Mouse (Mus musculus) forebrain, embryonic 13.5 days (tissue): ENCODE data around the gene Acap1. TPM values are rescaled to one million over a fixed set of nuclear protein-coding genes. Genes with fewer than 3 reads are reported as not detected.
"Not testable (repeated sequence)": the region's sequence is repeated elsewhere in the genome, so short reads cannot be mapped to it uniquely, and the experiment has no call there.

Experiments
- ATAC-seq: fragments of 200-750 bp; cut with Nextera tagmentation; 2 replicates; pipeline ENCODE4 v1.8.0; 2017
- H3K27ac ChIP-seq: fragments of 300-500 bp; sonication (generic); 2 replicates; pipeline ENCODE4 v1.5.1; 2015; ENCODE audit warnings: inconsistent platforms, mild to moderate bottlenecking, moderate library complexity
- H3K27me3 ChIP-seq: fragments of 300-500 bp; sonication (generic); 2 replicates; pipeline ENCODE4 v1.6.1; 2015; ENCODE audit warnings: mild to moderate bottlenecking, inconsistent platforms
- H3K36me3 ChIP-seq: fragments of 300-500 bp; sonication (generic); 2 replicates; pipeline ENCODE4 v1.6.1; 2015; ENCODE audit warnings: mild to moderate bottlenecking, inconsistent platforms; ENCODE audit not compliant: poor library complexity, severe bottlenecking
- H3K4me1 ChIP-seq: fragments of 300-500 bp; sonication (generic); 2 replicates; pipeline ENCODE4 v1.6.1; 2015; ENCODE audit warnings: inconsistent platforms
- H3K4me2 ChIP-seq: fragments of 300-500 bp; sonication (generic); 2 replicates; pipeline ENCODE4 v1.6.1; 2015; ENCODE audit warnings: inconsistent platforms, mild to moderate bottlenecking, moderate library complexity
- H3K4me3 ChIP-seq: fragments of 300-500 bp; sonication (generic); 2 replicates; pipeline ENCODE4 v1.5.1; 2015; ENCODE audit warnings: mild to moderate bottlenecking, inconsistent platforms
- H3K9ac ChIP-seq: fragments of 300-500 bp; sonication (generic); 2 replicates; pipeline ENCODE4 v1.6.1; 2015; ENCODE audit warnings: mild to moderate bottlenecking, inconsistent platforms
- H3K9me3 ChIP-seq: fragments of 300-500 bp; sonication (generic); replicated peaks from 2 replicates; pipeline ENCODE4 v1.6.1; 2016; ENCODE audit warnings: inconsistent platforms
- WGBS: fragments of 180-500 bp; shearing (Covaris S2); methylation state at CpG from one replicate; pipeline ENCODE4 v1.1.7; 2015; 5-methylcytosine and 5-hydroxymethylcytosine counted together
- polyA plus RNA-seq: library from polyadenylated mRNA; unstranded; fragments of >200 nt; fragmentation: Nextera tagmentation; extraction: Ambion mirVana; gene quantifications from 2 replicates; pipeline ENCODE4 v1.2.1, GENCODE M21; 2015

Gene Acap1
- polyA plus RNA-seq, 1 experiment from 2014 or later = 0.28 TPM

DNA sequence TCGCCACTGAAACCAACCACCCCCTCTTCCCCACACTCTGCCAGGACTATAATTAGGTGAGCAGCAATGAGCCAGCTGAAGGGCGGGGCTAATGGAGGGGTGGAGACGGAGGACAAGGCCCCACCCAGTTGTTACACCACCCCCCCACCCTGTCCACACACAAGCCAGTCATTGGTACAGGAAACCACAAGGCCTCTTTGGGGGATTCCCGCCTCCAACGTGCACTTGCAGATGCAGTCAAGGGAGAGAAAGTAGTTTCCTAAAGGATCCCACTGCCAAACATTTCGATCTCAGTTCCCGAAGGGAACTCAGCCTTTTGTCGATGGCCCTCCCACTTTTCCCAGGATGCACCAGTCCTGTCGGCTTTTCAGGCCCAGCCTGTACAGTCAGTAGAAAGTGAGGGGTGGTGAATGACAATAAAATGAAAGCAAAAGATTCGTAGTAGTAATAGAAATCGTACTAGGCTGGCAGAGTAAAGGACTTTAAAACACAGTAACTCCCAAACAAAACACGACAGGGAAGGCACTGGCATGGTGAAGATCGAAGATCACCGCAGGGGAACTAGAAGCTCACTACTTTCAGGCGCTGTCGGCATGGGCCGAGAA is 24.4 kb upstream of the Acap1 start:
- WGBS = 1% methylated on average over 17 of the region's 17 CpGs
- Histone ChIP-seq H3K27ac (peak overlapping the region; percentile 92), H3K9ac (peak overlapping the region; percentile 97), H3K4me1 (peaks cover 39% of the 10 kb centered on the region), H3K27me3 (no peaks in the 10 kb centered on the region), H3K36me3 (peaks cover 45% of the 10 kb centered on the region), H3K4me2 (peak overlapping the region; percentile 90), H3K9me3 (no peaks in the 10 kb centered on the region), H3K4me3 (peak overlapping the region; percentile 92)
- no peak for ATAC-seq

DNA sequence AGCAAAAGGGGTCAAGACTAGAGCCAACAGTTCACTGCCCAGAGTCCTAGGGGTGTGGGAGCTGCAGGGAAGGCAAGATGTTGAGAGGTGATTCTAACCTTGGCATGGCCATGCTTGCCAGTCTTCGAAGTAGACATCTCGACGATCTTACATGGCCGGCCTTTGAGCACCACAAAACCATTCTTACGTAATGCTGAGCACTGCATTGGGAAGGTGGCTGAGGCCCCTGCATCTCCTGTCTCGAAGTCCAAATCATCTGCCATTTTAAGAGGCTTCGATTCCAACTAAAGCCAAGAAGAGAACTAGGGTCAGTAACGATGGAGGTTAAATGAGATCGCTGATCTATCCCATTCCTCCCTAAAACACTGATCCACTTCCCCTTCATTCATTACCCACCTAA is 23.7 kb upstream of the Acap1 start:
- Histone ChIP-seq H3K27ac (peak overlapping the region; percentile 92), H3K36me3 (peaks cover 45% of the 10 kb centered on the region), H3K9me3 (no peaks in the 10 kb centered on the region), H3K9ac (peak overlapping the region; percentile 97), H3K4me3 (peak overlapping the region; percentile 92), H3K4me2 (peak overlapping the region; percentile 90), H3K4me1 (peaks cover 45% of the 10 kb centered on the region), H3K27me3 (no peaks in the 10 kb centered on the region)
- ATAC-seq = no peak
- WGBS = 81% methylated on average over 9 of the region's 9 CpGs

DNA sequence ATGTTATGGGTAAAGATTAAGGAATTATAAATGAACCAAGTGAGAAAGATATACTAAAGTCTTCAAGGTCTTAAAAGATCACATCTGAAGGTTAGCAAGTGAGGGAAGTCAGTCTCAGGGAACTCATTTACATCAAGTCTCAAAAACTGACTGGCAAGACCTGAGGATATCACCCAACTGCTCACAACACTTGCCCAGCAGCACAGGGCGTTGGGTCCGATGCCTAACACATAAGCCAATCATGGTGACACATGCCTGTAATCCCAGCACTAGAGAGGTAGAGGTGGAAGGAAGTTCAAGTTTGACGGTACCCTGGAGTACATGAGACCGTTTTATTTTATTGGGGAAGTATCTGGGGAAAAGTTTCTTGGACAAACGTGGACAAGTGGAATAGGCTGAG is 22.8 kb upstream of the Acap1 start:
- Histone ChIP-seq H3K27me3 (no peaks in the 10 kb centered on the region), H3K4me1 (peaks cover 51% of the 10 kb centered on the region)
- ATAC-seq = no peak

DNA sequence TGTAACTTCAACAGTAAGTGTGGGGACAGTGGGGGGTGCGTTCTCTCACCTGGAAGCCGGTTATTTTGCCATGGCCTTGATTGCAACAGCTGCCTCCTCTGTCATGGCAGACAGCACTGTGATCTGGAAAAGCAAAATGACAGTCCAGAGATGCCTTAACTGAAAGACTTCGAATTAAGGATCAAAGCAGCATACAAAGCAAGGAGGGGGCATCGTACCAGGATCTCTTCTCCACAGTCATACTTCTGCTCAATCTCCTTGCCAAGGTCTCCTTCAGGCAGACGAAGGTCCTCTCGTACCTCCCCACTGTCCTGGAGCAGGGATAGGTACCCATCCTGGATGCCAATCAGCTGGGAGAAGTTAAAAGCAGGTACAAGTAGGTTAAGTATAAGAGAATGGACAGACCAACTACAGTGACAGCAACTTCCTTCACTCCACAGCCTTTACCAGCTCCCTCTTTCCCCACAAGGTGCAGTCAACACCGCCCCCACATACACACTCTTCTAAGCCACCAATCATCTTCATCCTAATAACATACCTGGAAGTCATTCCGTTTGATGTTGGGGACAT is 22.1 kb upstream of the Acap1 start:
- H3K9ac ChIP-seq = no peak overlapping the region
- H3K9me3 ChIP-seq = no peaks in the 10 kb centered on the region
- no peak overlapping the region for H3K27ac ChIP-seq
- ATAC-seq = no peak
- H3K4me2 ChIP-seq = no peak overlapping the region
- H3K27me3 ChIP-seq = no peaks in the 10 kb centered on the region
- 88% methylated on average over 8 of the region's 8 CpGs for WGBS
- H3K36me3 ChIP-seq = peaks cover 56% of the 10 kb centered on the region
- H3K4me1 ChIP-seq = peaks cover 48% of the 10 kb centered on the region
- no peak overlapping the region for H3K4me3 ChIP-seq

More for the DNA sequence above, 22.8 kb upstream of the Acap1 start:
- H3K9me3 ChIP-seq = no peaks in the 10 kb centered on the region
- H3K9ac ChIP-seq = no peak overlapping the region
- 86% methylated on average over 5 of the region's 5 CpGs for WGBS
- no peak overlapping the region for H3K4me2 ChIP-seq
- no peak overlapping the region for H3K4me3 ChIP-seq
- H3K36me3 ChIP-seq = peaks cover 50% of the 10 kb centered on the region
- H3K27ac ChIP-seq = no peak overlapping the region

DNA sequence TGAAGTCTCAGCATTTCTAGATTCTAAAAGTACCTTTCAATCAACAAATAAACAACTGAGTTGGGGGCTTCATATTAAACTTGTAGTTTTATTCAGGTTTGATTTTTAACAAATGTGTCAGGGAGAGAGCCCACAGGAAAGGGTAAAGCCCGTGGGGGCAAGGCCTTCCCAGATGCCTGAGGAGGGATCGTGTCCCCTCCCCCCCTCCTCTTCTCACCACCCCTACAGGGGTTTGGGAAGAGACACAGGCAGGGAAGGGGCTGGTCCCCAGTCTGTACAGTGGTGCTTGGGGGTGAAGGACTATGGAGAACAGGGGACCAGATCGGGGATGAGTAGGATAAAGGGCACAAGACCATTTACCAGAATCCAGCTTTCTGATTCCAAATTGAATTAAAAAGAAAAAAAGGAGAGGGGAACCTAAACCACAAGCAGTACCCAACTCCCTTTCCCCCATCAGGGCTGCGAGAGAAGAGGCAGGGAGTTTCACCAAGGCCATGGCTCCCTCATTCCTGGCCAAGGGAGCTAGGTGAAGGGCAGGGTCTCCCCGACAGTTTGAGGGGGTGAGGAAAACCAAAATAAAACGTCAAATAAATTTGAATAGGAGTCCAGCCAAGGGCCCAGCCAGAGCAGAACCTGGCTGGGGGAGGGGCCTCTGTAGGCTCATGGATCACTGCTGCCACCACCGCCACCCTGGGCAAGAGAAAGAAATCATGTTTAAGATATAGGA is 21.5 kb upstream of the Acap1 start:
- not testable (repeated sequence) for H3K4me2 ChIP-seq, ATAC-seq, H3K27me3 ChIP-seq, H3K9me3 ChIP-seq, H3K27ac ChIP-seq, H3K9ac ChIP-seq, H3K4me3 ChIP-seq
- H3K4me1 ChIP-seq = peaks cover 45% of the 10 kb centered on the region
- 66% methylated on average over 7 of the region's 7 CpGs for WGBS
- H3K36me3 ChIP-seq = peaks cover 63% of the 10 kb centered on the region

DNA sequence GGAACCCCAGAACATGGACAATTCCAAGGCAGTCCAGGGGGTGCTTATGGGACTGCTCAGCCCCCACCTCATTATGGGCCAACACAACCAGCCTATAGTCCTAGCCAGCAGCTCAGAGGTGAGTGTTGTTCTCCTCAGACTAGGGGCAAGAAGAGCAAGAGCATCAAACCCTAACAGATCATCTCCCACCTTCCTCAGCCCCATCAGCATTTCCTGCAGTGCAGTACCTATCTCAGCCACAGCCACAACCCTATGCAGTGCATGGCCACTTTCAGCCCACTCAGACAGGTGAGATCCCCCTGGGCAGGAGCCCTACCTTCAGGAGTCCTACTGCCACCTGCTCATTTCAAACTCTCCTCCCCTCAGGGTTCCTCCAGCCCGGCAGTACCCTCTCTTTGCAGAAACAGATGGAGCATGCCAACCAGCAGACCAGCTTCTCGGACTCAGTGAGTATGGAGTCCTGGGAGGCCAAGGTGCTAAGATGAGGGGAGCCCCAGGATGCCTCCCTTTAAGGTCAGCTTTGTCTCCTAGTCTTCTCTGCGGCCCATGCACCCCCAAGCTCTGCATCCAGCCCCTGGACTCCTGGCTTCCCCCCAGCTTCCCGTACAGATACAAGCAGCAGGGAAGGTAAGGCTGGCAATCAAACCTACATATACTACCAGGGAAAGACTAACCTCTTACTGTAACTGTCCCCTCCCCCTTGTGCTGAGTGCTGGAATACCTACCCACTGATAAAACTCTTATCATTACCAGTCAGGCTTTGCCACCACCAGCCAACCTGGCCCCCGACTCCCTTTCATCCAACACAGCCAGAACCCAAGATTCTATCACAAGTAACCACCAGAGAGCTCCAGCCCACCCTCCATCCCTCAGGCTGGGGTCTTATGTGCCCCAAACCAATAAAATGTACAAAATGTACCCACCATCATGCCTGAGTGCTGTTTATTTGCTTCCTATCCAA is 20.6 kb upstream of the Acap1 start:
- no peaks in the 10 kb centered on the region for H3K9me3 ChIP-seq
- 67% methylated on average over 5 of the region's 5 CpGs for WGBS
- H3K4me3 ChIP-seq = peak overlapping the region; percentile 90
- no peaks in the 10 kb centered on the region for H3K27me3 ChIP-seq
- H3K4me2 ChIP-seq = peak overlapping the region; percentile 100; the same call in 1 of the 2 replicates
- H3K4me1 ChIP-seq = peaks cover 45% of the 10 kb centered on the region
- peaks cover 71% of the 10 kb centered on the region for H3K36me3 ChIP-seq
- H3K9ac ChIP-seq = no peak overlapping the region
- ATAC-seq = no peak
- H3K27ac ChIP-seq = no peak overlapping the region

DNA sequence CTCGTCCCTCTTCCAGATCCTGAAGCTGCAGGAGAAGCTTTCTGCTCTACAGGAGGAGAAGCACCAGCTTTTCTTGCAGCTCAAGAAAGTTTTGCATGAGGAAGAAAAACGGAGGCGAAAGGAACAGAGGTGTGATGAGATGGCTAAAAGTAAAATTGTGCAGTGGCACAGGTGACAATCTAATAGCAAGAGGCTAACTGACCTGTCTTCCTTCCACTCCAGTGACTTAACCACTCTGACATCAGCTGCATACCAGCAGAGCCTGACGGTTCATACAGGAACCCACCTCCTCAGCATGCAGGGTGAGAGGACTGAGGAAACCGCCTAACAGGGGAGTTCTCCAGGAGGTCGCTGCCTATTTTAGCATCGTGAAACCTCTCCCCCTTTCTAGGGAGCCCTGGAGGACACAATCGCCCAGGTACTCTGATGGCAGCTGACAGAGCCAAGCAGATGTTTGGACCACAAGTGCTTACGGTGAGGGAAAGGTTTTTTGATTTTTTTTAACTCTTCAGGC is 19.6 kb upstream of the Acap1 start:
- H3K4me3 ChIP-seq = peak overlapping the region; percentile 90
- H3K36me3 ChIP-seq = peaks cover 81% of the 10 kb centered on the region
- H3K9ac ChIP-seq = peak overlapping the region; percentile 91
- 0 out of 2 replicates have a peak overlapping the region, but pooled peaks have one; percentile 83 for H3K27ac ChIP-seq
- H3K27me3 ChIP-seq = no peaks in the 10 kb centered on the region
- no peaks in the 10 kb centered on the region for H3K9me3 ChIP-seq
- WGBS = 35% methylated on average over 9 of the region's 9 CpGs
- H3K4me2 ChIP-seq = peak overlapping the region; percentile 100
- ATAC-seq = no peak
- H3K4me1 ChIP-seq = peaks cover 42% of the 10 kb centered on the region

DNA sequence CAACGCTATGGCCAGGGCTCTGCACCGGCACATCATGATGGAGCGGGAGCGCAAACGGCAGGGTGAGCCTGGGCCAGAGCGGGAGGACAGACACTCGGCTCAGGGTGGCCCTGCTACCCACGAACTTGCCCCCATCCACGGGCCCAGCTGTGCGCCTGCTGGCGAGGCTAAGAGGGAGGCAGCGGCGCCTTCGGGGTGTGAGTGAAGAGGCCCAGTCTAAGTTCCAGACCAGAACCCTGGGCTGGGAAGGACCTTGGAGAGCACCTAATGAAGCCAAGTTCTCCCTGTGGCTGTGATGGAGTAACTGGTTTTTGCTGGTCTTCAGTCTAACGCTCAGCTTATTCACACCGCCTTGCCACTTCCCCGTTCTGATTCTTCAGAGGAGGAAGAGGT is 19.0 kb upstream of the Acap1 start:
- peak overlapping the region; percentile 91 for H3K9ac ChIP-seq
- H3K27me3 ChIP-seq = no peaks in the 10 kb centered on the region
- 4% methylated on average over 17 of the region's 17 CpGs for WGBS
- peaks cover 36% of the 10 kb centered on the region for H3K4me1 ChIP-seq
- peak overlapping the region; percentile 90 for H3K4me3 ChIP-seq
- peaks cover 87% of the 10 kb centered on the region for H3K36me3 ChIP-seq
- H3K9me3 ChIP-seq = no peaks in the 10 kb centered on the region
- H3K27ac ChIP-seq = peak overlapping the region; percentile 83
- H3K4me2 ChIP-seq = peak overlapping the region; percentile 100
- ATAC-seq = no peak

DNA sequence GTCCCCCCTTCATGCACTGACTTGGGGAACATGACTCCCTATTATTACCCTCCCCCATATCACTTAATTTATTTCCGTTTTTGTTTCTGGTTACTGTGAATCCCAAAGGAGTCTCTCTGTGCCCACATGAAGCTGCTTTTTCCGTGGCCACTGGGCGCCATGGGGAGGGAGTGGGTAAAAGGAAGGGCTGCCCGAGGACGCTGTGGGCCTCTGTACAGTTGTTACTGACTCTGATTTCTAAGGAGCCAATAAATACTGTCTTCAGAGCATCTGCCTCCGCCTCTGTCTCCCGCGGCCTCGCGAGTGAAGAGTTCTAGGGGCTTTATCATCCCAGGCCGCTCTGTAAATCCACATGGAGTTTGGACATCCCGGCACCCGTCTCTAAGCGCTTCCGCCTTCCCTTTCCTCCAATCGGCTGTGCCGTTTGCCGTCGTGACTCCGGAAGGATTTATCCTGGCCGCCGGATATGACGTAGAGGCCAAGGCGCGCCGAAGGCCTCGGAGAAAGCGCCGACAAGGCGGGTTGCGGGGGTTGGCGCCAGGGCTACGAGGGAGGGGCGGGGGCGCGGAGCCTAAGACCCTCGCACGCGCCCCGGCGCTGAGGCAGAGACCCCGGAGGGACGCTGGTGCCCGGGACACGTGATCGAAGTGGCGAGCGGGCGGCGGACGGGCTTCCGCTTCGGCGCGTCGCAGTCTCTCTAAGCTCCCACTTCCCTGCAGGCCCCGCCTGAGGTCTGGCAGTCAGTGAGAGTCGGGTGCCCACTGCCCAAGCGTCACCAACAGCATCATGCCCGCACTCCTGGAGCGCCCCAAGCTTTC is 18.4 kb upstream of the Acap1 start, which contains the start of gene Gps2:
TSS of gene Gps2 (plus strand) at position 335 of the 818 bp plus-strand sequence.
- peak within 1 kb of the TSS; percentile 83 for H3K27ac ChIP-seq
- peak within 1 kb of the TSS; percentile 91 for H3K9ac ChIP-seq
- peak within 1 kb of the TSS; percentile 90 for H3K4me3 ChIP-seq
- H3K36me3 ChIP-seq = peaks cover 88% of the 10 kb centered on the region
- no peaks in the 10 kb centered on the region for H3K27me3 ChIP-seq
- H3K9me3 ChIP-seq = no peaks in the 10 kb centered on the region
- H3K4me2 ChIP-seq = peak within 1 kb of the TSS; percentile 100
- peak; percentile 93 for ATAC-seq
- WGBS = 2% methylated on average over 50 of the region's 61 CpGs
- H3K4me1 ChIP-seq = peaks cover 30% of the 10 kb centered on the region

DNA sequence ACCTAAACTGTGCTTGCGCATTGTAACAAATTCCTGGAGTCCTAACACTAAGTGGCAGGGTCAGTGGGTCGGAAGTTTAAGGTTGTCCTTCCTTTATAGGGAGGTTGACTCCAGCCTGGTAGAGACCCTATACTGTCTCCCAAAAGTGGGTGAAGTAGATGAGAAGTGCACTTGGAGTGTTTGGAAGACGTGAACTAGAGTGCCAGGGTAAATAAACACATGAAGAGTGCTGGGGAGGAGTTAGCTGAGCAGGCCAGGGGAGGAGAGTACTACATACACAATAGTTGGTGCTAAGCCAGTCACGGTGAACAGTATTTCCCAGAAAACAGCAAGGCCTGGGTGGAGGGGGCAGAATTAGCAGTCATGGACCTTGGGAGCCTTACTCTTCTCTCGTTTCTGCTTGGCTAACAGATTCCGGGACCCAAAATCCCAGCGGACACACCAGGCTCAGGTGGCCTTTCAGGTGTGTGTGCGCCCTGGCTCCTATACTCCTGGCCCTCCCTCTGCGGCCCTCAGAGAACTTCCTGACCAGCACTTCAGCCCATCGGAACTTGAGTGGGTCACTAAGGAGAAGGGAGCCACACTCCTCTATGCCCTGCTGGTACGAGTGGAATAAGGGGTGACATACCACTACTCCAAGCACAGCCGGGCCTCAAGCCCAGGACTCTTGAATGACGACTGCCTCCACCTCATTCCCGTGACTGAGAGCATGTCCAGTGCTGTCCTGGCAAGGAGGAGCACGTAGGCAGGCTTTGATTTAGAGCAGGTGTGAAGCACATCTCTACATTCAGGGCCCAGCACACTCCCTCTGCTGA is 17.6 kb upstream of the Acap1 start:
- Histone ChIP-seq H3K36me3 (peaks cover 88% of the 10 kb centered on the region), H3K27ac (peak overlapping the region; percentile 41; the same call in 1 of the 2 replicates), H3K4me3 (peak overlapping the region; percentile 90), H3K4me2 (peak overlapping the region; percentile 100), H3K4me1 (peaks cover 27% of the 10 kb centered on the region), H3K27me3 (no peaks in the 10 kb centered on the region), H3K9ac (peak overlapping the region; percentile 91), H3K9me3 (no peaks in the 10 kb centered on the region)
- peak; percentile 19 for ATAC-seq
- 78% methylated on average over 15 of the region's 15 CpGs for WGBS
